Mouse (Mus musculus) liver, embryonic 15.5 days (tissue): Measurements from ENCODE around the gene Mat2b. TPM values are rescaled to one million over a fixed set of nuclear protein-coding genes. Genes with fewer than 3 reads are reported as not detected.

Experiments
- ATAC-seq: fragments of 200-750 bp; cut with Nextera tagmentation; 2 replicates; pipeline ENCODE4 v1.8.0; 2017; ENCODE audit warnings: moderate number of reproducible peaks, mild to moderate bottlenecking, moderate library complexity; ENCODE audit not compliant: insufficient read depth
- H3K27ac ChIP-seq: fragments of 300-500 bp; sonication (generic); replicated peaks from 2 replicates; pipeline ENCODE4 v1.5.1; 2015; ENCODE audit warnings: mild to moderate bottlenecking, inconsistent platforms
- H3K27me3 ChIP-seq: fragments of 300-500 bp; sonication (generic); 2 replicates; pipeline ENCODE4 v1.6.1; 2015; ENCODE audit warnings: mild to moderate bottlenecking, inconsistent platforms
- H3K36me3 ChIP-seq: fragments of 300-500 bp; sonication (generic); replicated peaks from 2 replicates; pipeline ENCODE4 v1.6.1; 2015; ENCODE audit warnings: moderate library complexity, mild to moderate bottlenecking, inconsistent platforms
- H3K4me1 ChIP-seq: fragments of 300-500 bp; sonication (generic); replicated peaks from 2 replicates; pipeline ENCODE4 v1.6.1; 2015; ENCODE audit warnings: inconsistent platforms
- H3K4me2 ChIP-seq: fragments of 300-500 bp; sonication (generic); 2 replicates; pipeline ENCODE4 v1.6.1; 2015; ENCODE audit warnings: moderate library complexity, mild to moderate bottlenecking, inconsistent platforms
- H3K4me3 ChIP-seq: fragments of 300-500 bp; sonication (generic); replicated peaks from 2 replicates; pipeline ENCODE4 v1.5.1; 2015; ENCODE audit warnings: mild to moderate bottlenecking, inconsistent platforms
- H3K9ac ChIP-seq: fragments of 300-500 bp; sonication (generic); 2 replicates; pipeline ENCODE4 v1.6.1; 2015; ENCODE audit warnings: moderate library complexity, mild to moderate bottlenecking, inconsistent platforms
- H3K9me3 ChIP-seq: fragments of 300-500 bp; sonication (generic); replicated peaks from 2 replicates; pipeline ENCODE4 v1.6.1; 2016; ENCODE audit warnings: inconsistent platforms
- WGBS: fragments of 180-500 bp; shearing (Covaris S2); methylation state at CpG from one replicate; pipeline ENCODE4 v1.1.7; 2015; ENCODE audit warnings: mixed read lengths; ENCODE audit not compliant: insufficient replicate concordance; 5-methylcytosine and 5-hydroxymethylcytosine counted together
- polyA plus RNA-seq: library from polyadenylated mRNA; unstranded; fragments of >200 nt; fragmentation: Nextera tagmentation; extraction: Ambion mirVana; gene quantifications from 2 replicates; pipeline ENCODE4 v1.2.1, GENCODE M21; 2015

Mat2b gene
- polyA plus RNA-seq, 1 experiment from 2014 or later: 54.3 TPM

DNA sequence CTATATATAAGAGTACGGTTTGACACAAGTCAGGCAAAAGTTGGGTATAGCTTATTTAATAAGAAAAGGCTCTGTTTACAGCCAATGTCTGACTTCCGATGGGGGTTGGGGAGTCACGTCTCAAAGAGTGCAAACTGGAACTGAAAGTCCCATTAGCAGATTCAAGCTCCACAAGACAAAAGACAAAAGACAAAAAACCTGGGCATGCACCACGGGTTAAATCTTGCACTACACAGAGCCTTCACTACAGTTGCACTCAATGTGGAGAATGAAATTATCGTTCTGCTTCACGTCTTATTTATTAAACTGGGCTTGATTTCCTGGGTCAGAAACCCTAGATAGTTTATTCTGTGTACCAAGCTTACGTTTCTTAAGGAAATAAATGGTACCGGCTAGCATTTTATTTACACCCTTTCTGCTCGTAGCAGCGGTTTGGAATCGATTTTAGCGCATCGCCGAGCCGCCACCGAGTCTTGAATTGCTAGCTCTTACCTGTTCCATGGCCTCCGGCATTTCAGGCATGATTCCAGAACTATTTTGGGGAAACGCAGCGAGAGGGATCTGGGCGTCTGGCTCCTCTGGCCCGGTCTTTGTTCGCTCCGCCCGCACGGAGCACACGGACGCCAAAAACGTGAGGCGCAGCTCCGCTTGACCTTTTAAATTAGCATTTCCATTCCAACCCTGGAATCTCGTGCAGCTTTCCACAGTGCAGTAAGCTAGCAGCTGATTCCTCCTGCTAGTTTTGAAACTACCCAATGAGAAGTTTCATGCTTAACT, 504 bp downstream of the Mat2b start:
- H3K36me3 ChIP-seq: peaks cover 4% of the 10 kb centered on the region; the same call in 1 of the 2 replicates
- H3K4me2 ChIP-seq: peak overlapping the region; percentile 95
- H3K4me3 ChIP-seq: peak overlapping the region; percentile 96
- no peaks in the 10 kb centered on the region for H3K27me3 ChIP-seq
- H3K27ac ChIP-seq: peak overlapping the region; percentile 91
- peaks cover 36% of the 10 kb centered on the region for H3K4me1 ChIP-seq
- H3K9me3 ChIP-seq: no peaks in the 10 kb centered on the region
- ATAC-seq: no peak
- WGBS: under 1% methylated on average over 31 of the region's 31 CpGs
- H3K9ac ChIP-seq: peak overlapping the region; percentile 64

DNA sequence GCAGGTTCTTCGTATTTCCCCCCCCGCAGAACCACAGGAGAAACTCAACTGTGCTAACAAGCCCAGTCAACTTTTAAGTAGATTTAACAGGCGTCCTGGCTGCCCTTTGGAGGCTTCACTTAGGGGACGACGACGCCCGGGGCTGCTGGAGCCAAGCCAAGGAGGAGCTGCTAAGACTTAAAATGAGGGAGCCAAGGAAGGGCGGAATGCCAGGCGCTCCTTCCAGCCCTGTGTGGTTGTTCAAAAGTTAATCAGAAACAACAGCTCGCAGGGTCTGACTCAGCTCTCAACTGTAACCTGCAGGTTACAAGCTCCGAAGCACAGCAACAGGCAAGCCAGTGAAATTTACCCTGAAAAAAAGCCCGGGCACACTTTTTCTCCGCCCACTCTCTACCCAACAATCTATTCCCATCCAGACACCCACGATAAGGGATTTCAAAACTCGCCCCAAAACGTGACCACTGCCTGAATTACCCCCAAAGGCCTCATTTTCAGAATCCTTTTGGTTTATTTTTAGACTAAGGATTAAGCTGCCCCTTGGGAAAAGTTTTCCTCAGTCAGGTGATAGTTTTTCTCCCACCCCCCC, 1.5 kb downstream of the Mat2b start:
- ATAC-seq: peak; percentile 8; the same call in 1 of the 2 replicates
- under 1% methylated on average over 16 of the region's 16 CpGs for WGBS
- peak overlapping the region; percentile 95 for H3K4me2 ChIP-seq
- H3K36me3 ChIP-seq: 0 out of 2 replicates have a peak, but pooled peaks cover 2% of the 10 kb centered on the region
- H3K27ac ChIP-seq: peak overlapping the region; percentile 91
- peaks cover 36% of the 10 kb centered on the region for H3K4me1 ChIP-seq
- H3K27me3 ChIP-seq: no peaks in the 10 kb centered on the region
- H3K9me3 ChIP-seq: no peaks in the 10 kb centered on the region
- H3K4me3 ChIP-seq: peak overlapping the region; percentile 96
- peak overlapping the region; percentile 64 for H3K9ac ChIP-seq

DNA sequence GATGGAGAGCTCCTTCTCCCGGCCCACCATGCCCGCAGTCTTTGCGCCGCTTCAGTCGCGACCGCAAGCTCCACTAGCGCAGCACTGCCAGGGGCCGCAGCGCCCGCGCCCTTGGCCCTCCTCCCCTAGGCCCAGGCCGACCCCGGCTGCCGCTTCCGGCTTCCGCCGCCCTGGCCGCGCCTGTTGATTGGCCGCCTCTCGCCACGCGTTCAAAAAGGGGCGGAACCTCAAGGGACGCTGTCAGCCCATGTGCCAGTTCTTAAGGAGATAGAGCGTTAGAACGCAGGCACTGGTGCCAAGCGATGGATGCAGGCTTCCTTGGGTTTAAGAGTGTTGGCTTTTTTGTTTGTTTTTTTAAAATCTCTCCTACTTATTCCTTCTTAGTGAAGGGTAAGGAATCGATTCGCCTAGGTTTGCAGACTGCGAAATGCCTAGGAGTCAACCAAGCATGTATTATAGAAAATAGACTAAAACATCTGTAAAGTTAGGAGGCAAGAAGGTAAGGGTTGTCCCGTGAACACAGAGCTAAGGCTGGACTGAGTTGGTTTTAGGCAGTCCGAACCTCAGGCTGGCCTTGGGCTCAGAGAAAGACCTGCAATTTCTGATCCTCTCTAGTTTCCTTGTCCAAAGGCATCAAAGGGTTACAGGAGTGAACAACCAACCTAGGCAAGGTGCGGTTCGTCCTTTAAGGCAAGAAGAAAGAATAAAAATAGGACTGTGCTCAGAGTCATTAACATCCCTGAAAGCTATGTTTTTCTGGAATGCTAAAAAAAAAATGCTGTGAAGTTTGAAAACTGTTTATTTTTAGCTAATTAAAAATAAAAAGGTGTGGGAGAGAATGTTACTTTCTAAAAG, 2.3 kb downstream of the Mat2b start:
- Histone ChIP-seq H3K27ac (peak overlapping the region; percentile 91), H3K27me3 (no peaks in the 10 kb centered on the region), H3K4me2 (peak overlapping the region; percentile 95), H3K9ac (peak overlapping the region; percentile 82), H3K4me1 (peaks cover 36% of the 10 kb centered on the region), H3K9me3 (no peaks in the 10 kb centered on the region), H3K36me3 (0 out of 2 replicates have a peak, but pooled peaks cover 2% of the 10 kb centered on the region), H3K4me3 (peak overlapping the region; percentile 96)
- 1% methylated on average over 33 of the region's 36 CpGs for WGBS
- peak; percentile 98 for ATAC-seq

DNA sequence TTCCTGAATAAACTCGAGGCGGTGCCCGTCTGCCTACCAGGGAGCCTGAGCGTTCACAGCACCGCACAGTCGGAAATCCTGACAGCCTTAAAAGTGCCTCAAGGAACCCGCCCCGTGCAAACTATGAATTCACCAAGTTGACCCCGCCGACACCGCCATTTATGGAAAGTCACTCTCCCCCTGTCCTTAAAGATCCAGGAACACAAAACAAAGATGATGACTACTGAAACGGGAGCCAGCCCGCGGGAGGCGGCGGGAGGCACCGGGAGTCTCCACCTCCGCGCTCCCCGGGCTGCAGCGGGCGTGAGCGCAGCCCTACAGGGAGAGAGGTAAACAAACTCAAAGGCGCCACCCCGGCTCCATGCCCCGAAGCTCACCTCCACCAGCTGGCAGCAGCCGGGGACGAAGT, 2.9 kb downstream of the Mat2b start:
- WGBS: under 1% methylated on average over 28 of the region's 28 CpGs
- peak overlapping the region; percentile 96 for H3K4me3 ChIP-seq
- H3K27me3 ChIP-seq: no peaks in the 10 kb centered on the region
- peaks cover 8% of the 10 kb centered on the region for H3K36me3 ChIP-seq
- peak overlapping the region; percentile 82 for H3K9ac ChIP-seq
- H3K4me2 ChIP-seq: peak overlapping the region; percentile 95
- H3K4me1 ChIP-seq: peaks cover 36% of the 10 kb centered on the region
- peak; percentile 91 for ATAC-seq
- H3K9me3 ChIP-seq: no peaks in the 10 kb centered on the region
- peak overlapping the region; percentile 91 for H3K27ac ChIP-seq

DNA sequence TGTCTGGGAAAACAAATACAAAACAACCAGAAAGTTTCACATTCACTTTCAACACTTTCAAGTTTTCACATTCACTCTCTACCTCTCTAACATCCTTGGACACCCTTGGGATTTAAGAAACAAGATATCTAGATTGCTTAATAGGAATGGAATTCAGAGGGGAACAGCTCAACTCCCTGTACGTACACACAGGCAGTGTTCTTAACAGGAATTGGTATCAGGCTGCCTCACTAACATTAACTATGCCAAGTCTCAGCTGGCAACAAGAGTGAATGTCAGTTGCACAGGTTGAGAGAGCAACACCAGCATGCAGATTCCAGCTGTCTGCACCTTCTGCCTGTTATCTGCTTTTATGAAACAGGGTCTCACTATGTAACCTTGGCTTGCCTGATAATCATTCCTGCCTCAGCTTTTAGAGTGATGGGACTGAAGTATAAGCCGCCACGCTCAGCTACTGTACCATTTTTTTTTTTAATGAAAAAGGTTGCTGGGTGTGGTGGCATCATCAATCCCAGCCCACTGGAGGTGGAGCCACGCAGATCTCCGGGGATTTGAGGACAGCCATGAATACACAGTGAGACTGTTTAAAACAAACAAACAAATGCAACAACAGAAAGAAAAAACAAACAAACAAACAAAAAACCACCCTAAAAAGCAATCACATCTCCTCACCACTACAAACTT, 4.4 kb downstream of the Mat2b start:
- H3K36me3 ChIP-seq: peaks cover 23% of the 10 kb centered on the region
- 0 out of 2 replicates have a peak overlapping the region, but pooled peaks have one; percentile 91 for H3K27ac ChIP-seq
- no peak overlapping the region; the same call in 1 of the 2 replicates for H3K9ac ChIP-seq
- H3K4me2 ChIP-seq: peak overlapping the region; percentile 95
- H3K4me1 ChIP-seq: peaks cover 36% of the 10 kb centered on the region
- H3K4me3 ChIP-seq: peak overlapping the region; percentile 96
- H3K27me3 ChIP-seq: no peaks in the 10 kb centered on the region
- 33% methylated on average over 5 of the region's 5 CpGs for WGBS
- no peak for ATAC-seq
- H3K9me3 ChIP-seq: no peaks in the 10 kb centered on the region

DNA sequence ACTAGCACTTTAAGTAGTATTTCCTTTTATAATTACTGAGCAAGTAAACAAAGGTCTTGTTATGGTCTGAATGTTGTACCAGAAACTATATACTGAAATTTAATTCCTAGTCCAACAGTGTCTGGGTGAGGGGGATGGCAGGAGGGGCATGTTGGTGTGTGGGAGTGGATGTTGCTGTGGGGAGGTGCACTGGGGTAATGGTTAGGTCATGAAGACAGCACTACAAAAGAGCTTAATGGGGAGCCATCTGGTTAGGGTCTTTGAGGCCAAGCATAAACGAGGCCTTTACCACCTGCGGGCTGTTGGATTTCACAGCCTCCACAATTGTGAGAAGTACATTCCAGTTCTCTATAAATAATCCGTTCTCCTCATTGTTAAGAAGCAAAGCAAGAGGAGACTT, 11.7 kb downstream of the Mat2b start:
- no peak overlapping the region for H3K9ac ChIP-seq
- 77% methylated on average over 3 of the region's 3 CpGs for WGBS
- H3K9me3 ChIP-seq: no peaks in the 10 kb centered on the region
- H3K4me1 ChIP-seq: no peaks in the 10 kb centered on the region
- H3K36me3 ChIP-seq: peaks cover 87% of the 10 kb centered on the region
- ATAC-seq: no peak
- H3K4me3 ChIP-seq: no peak overlapping the region
- H3K4me2 ChIP-seq: no peak overlapping the region
- H3K27ac ChIP-seq: no peak overlapping the region
- H3K27me3 ChIP-seq: no peaks in the 10 kb centered on the region

DNA sequence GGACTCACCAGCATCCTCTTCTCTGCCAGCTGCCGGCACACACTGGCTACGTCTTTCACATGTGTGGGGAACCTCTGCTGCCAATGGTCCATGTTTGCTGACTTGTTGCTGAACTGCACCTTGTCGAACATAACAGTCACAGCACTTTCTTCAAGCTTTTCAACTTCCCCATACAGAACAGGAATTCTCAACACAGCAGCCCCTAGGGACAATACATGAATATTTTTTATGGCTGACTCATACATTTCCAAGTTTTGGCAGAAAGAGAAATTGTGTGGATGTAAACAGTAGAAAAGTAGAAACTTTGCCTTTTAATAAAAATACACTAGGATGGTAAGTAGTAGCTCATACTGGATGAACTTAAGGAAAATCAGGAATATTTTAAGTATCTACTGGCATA, 12.5 kb downstream of the Mat2b start:
- H3K36me3 ChIP-seq: peaks cover 93% of the 10 kb centered on the region
- H3K4me1 ChIP-seq: no peaks in the 10 kb centered on the region
- ATAC-seq: no peak
- 78% methylated on average over 3 of the region's 3 CpGs for WGBS
- no peak overlapping the region for H3K9ac ChIP-seq
- H3K27me3 ChIP-seq: no peaks in the 10 kb centered on the region
- H3K4me3 ChIP-seq: no peak overlapping the region
- no peak overlapping the region for H3K4me2 ChIP-seq
- no peaks in the 10 kb centered on the region for H3K9me3 ChIP-seq
- H3K27ac ChIP-seq: no peak overlapping the region

DNA sequence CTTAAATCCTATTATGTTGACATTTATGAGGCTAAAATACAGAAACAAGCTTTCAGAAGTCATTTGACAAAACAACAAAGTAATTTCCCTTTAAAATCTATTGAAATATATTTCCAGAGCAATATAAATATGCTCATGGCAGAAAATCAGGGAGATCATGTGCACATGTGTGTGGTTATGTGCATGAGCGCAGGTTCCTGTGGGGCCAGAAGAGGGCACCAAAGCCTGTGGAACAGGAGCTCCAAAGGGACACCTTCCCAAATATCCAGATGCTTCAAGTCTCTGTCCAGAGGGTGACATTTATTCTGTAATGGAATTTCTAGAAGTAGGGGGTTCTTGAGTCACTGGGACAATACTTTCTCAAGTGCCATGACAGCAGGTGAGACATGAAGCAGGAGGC, 17.8 kb downstream of the Mat2b start:
- Histone ChIP-seq H3K4me2 (no peak overlapping the region), H3K9me3 (no peaks in the 10 kb centered on the region), H3K36me3 (peaks cover 47% of the 10 kb centered on the region), H3K4me1 (no peaks in the 10 kb centered on the region), H3K9ac (no peak overlapping the region), H3K27ac (no peak overlapping the region), H3K4me3 (no peak overlapping the region), H3K27me3 (no peaks in the 10 kb centered on the region)
- no peak for ATAC-seq
- WGBS: 88% methylated on average over 1 of the region's 1 CpGs

DNA sequence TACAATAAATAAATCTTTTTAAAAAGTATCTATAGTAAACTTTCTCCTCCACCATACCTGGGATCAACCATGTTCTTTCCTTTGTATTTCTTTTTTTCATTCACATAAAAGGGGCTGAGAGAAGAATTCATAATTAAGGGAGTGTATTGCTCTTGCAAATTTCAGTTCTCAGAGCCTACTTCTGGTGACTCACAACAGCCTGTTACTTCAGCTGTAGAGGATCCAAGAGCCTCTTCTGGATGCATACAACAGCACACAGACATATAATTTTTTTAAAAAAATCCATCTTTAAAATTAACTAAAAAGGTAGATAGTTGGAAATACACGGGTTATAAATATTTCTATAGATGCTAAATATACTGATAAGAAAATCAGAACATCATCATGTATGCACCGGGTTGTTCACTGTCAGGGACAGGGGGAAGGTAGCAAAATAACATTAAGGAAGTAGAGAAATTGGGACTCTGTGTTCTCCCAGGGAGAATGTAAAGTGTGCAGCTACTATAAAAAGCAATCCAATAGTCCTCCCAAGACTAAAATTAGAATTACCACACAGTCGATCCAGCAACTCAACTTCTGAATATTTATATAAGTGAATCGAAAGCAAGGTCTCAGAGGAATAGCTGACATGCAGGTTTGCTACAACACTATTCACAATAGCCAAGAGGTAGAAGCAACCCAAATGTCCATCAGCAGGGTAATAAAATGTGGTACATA, 19.8 kb downstream of the Mat2b start:
- no peak for ATAC-seq
- Histone ChIP-seq H3K36me3 (peaks cover 30% of the 10 kb centered on the region), H3K4me1 (no peaks in the 10 kb centered on the region), H3K4me2 (no peak overlapping the region), H3K9ac (no peak overlapping the region), H3K9me3 (no peaks in the 10 kb centered on the region), H3K4me3 (no peak overlapping the region), H3K27ac (no peak overlapping the region), H3K27me3 (no peaks in the 10 kb centered on the region)
- WGBS: 53% methylated on average over 4 of the region's 4 CpGs

DNA sequence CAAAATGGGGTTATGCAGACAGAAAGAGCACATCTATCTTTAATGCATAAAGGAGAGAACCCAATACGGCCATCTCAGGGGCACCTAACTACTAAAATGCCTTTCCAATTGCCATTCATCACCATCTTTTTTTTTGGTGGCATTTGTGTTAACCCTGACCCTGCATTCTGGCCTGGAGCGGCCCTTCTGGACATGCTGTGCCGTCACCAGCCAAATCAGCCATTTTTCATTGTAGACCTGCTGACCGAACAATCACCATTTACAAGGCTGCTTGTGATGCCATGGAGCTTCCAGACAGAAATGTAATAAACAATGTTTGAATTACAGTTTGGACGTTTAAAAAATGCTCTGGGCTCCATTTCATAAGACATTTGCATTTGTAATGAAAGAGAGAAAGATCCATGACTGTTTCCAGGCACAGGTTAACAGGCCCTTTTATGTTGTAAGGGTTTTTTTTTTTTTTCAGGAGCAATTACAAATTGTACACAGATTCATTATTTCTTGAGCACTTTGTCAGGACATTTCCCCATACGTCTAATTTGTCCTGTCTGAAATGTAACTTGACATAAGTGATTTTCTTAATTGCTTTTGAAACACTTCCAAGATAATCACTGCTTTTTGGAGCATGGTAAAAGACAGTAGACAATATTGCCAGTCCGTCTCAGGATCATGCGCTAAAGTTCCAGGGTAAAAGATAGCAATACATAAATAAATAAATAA, 45.1 kb downstream of the Mat2b start:
- Histone ChIP-seq H3K4me2 (no peak overlapping the region), H3K36me3 (no peaks in the 10 kb centered on the region), H3K4me1 (no peaks in the 10 kb centered on the region), H3K9me3 (no peaks in the 10 kb centered on the region), H3K27me3 (no peaks in the 10 kb centered on the region), H3K9ac (no peak overlapping the region), H3K4me3 (no peak overlapping the region), H3K27ac (no peak overlapping the region)
- WGBS: 71% methylated on average over 8 of the region's 8 CpGs
- ATAC-seq: no peak
